Mouse (Mus musculus) c-Kit-positive CD71-positive TER-119-positive erythroid progenitor cells, embryonic 14.5 days (primary cell): ENCODE measurements at regions not wholly inside any gene's neighbourhood (a gene's known extent, or its start where the extent isn't known, plus 50 kb on each side); places are given as distances from the start of the nearest gene placed in this dataset.
"Not testable (repeated sequence)": the region's sequence is repeated elsewhere in the genome, so short reads cannot be mapped to it uniquely, and the experiment has no call there.

Experiments used
- DNase-seq: peaks from one replicate; pipeline ENCODE4 v3.0.0-alpha.2; 2013; ENCODE audit warnings: low spot score

- DNase-seq: no peak
These were observed 52.0 kb upstream of the Trpm1 start for GRCm38 (mm10) chr7:64101679-64102078.

GRCm38 (mm10) chr7:64099606-64100005 lies 54.0 kb upstream of the Trpm1 start:
- DNase-seq: no peak

GRCm38 (mm10) chr7:64090067-64090466 lies 63.6 kb upstream of the Trpm1 start:
- DNase-seq: no peak

GRCm38 (mm10) chr7:64089034-64089433 lies 64.6 kb upstream of the Trpm1 start:
- DNase-seq: no peak

- not testable (repeated sequence) for DNase-seq
These were observed 69.7 kb upstream of the Trpm1 start for GRCm38 (mm10) chr7:64083978-64084377.

GRCm38 (mm10) chr7:64082651-64083050 lies 71.0 kb upstream of the Trpm1 start:
- DNase-seq: no peak

GRCm38 (mm10) chr7:64082201-64082600 lies 71.4 kb upstream of the Trpm1 start:
- DNase-seq: no peak

GRCm38 (mm10) chr7:64081618-64082017 lies 72.0 kb upstream of the Trpm1 start:
- no peak for DNase-seq

- DNase-seq: no peak
These were observed 72.6 kb upstream of the Trpm1 start for GRCm38 (mm10) chr7:64081019-64081418.

- no peak for DNase-seq
These were observed 74.3 kb upstream of the Trpm1 start for GRCm38 (mm10) chr7:64079301-64079700.

- no peak for DNase-seq
These were observed 75.0 kb upstream of the Trpm1 start for GRCm38 (mm10) chr7:64078646-64079045.

GRCm38 (mm10) chr7:64077526-64077925 lies 76.1 kb upstream of the Trpm1 start:
- no peak for DNase-seq

- no peak for DNase-seq
These were observed 76.8 kb upstream of the Trpm1 start for GRCm38 (mm10) chr7:64076764-64077360.

GRCm38 (mm10) chr7:64075696-64076313 lies 77.8 kb upstream of the Trpm1 start:
- DNase-seq: no peak

- DNase-seq: no peak
These were observed 78.9 kb upstream of the Trpm1 start for GRCm38 (mm10) chr7:64074661-64075234.

GRCm38 (mm10) chr7:64074186-64074585 lies 79.4 kb upstream of the Trpm1 start:
- DNase-seq: no peak

GRCm38 (mm10) chr7:64073781-64074180 lies 79.9 kb upstream of the Trpm1 start:
- DNase-seq: no peak

- DNase-seq: no peak
These were observed 82.7 kb upstream of the Trpm1 start for GRCm38 (mm10) chr7:64070930-64071329.

GRCm38 (mm10) chr7:64065529-64066247 lies 87.9 kb upstream of the Trpm1 start:
- DNase-seq: no peak

- no peak for DNase-seq
These were observed 89.0 kb upstream of the Trpm1 start for GRCm38 (mm10) chr7:64064460-64065241.

- DNase-seq: no peak
These were observed 92.5 kb upstream of the Trpm1 start for GRCm38 (mm10) chr7:64061170-64061569.

- no peak for DNase-seq
These were observed 93.1 kb upstream of the Trpm1 start for GRCm38 (mm10) chr7:64060582-64060981.
